22 mouse cellular contexts compared by ENCODE assay signal in genomic region chr6:33733602-33734001, GRCm38 (mm10).
DNase-seq lines count a peak whose midpoint lies in the region; ATAC-seq and TF ChIP-seq lines count a peak whose summit lies in the region.
"Had no signal": no experiment of that assay in that cellular context is flagged by ENCODE, and none has a peak within 500 bp of the region (broad histone marks: within the 10 kb centered on the region; RNA-seq: fewer than 3 reads in every experiment).

No protein-coding gene starts in this region.

- no peak overlapping the region for H3K4me2 ChIP-seq in forebrain, embryonic 13.5 days
- H3K4me2 ChIP-seq in forebrain, embryonic 14.5 days (ENCODE audit: low read length), result no peak overlapping the region
- no peak overlapping the region for H3K4me2 ChIP-seq in neural tube, embryonic 14.5 days (ENCODE audit: low read depth, low read length)
- H3K4me2 ChIP-seq: embryonic facial prominence, embryonic 15.5 days; heart, embryonic 13.5 days had no signal

- no peak overlapping the region for H3K4me3 ChIP-seq in forebrain, embryonic 13.5 days
- no peak overlapping the region for H3K4me3 ChIP-seq in forebrain, embryonic 10.5 days
- H3K4me3 ChIP-seq in layer of hippocampus, adult 2 months, result no peak overlapping the region
- no peak overlapping the region for H3K4me3 ChIP-seq in forebrain, embryonic 14.5 days (ENCODE audit: low read depth, low read length)
- no peak overlapping the region for H3K4me3 ChIP-seq in neural tube, embryonic 14.5 days (ENCODE audit: low read depth, low read length)
- H3K4me3 ChIP-seq: embryonic facial prominence, embryonic 15.5 days; erythroblast, embryonic 14.5 days; heart, embryonic 13.5 days had no signal

- no peaks in the 10 kb centered on the region for H3K36me3 ChIP-seq in forebrain, embryonic 13.5 days (ENCODE audit: poor library complexity, severe bottlenecking)
- H3K36me3 ChIP-seq in forebrain, embryonic 10.5 days (replicated peaks), result no peaks in the 10 kb centered on the region
- H3K36me3 ChIP-seq in forebrain, embryonic 14.5 days (ENCODE audit: control insufficient read depth, insufficient read depth, low read length), result no peaks in the 10 kb centered on the region
- H3K36me3 ChIP-seq in neural tube, embryonic 14.5 days (ENCODE audit: control insufficient read depth, insufficient read depth, low read length), result no peaks in the 10 kb centered on the region
- H3K36me3 ChIP-seq: embryonic facial prominence, embryonic 15.5 days; heart, embryonic 13.5 days had no signal

- ATAC-seq in forebrain, embryonic 13.5 days, result peak; percentile 57
- peak; percentile 61 for ATAC-seq in forebrain, embryonic 14.5 days
- peak; percentile 38 for ATAC-seq in neural tube, embryonic 14.5 days (ENCODE audit: low read depth)
- ATAC-seq: hindbrain, embryonic 16.5 days had no signal

- no peak for DNase-seq in forebrain, embryonic 10.5 days (ENCODE audit: extremely low spot score, low spot score)
- no peak for DNase-seq in layer of hippocampus, adult 2 months (ENCODE audit: low spot score in 2 of 2)
- no peak for DNase-seq in layer of hippocampus, adult 9-10 months (ENCODE audit: low spot score)
- peak; percentile 63 for DNase-seq in forebrain, embryonic 14.5 days (ENCODE audit: low spot score)
- no peak for DNase-seq in Muller cell, postnatal 12 days (ENCODE audit: inconsistent ontology term)
- DNase-seq in left cerebral cortex, adult 9 months (ENCODE audit: low spot score in 2 of 2), result no peak
- DNase-seq: adrenal gland, adult 2 months; adrenal gland, postnatal 25 days; cerebellum, adult 8-10 months; cerebellum, postnatal 14 days; embryo, embryonic 11 days; gastrocnemius, postnatal 36 days; heart, adult 11 months; heart, postnatal 36 days; kidney, adult 11 months had no signal

- H3K9ac ChIP-seq in forebrain, embryonic 13.5 days, result no peak overlapping the region
- H3K9ac ChIP-seq in forebrain, embryonic 14.5 days (ENCODE audit: low read length), result no peak overlapping the region
- no peak overlapping the region for H3K9ac ChIP-seq in neural tube, embryonic 14.5 days (replicated peaks; ENCODE audit: low read depth, low read length)
- H3K9ac ChIP-seq: embryonic facial prominence, embryonic 15.5 days; heart, embryonic 13.5 days had no signal

- H3K9me3 ChIP-seq in forebrain, embryonic 13.5 days (replicated peaks), result no peaks in the 10 kb centered on the region
- no peaks in the 10 kb centered on the region for H3K9me3 ChIP-seq in forebrain, embryonic 10.5 days
- H3K9me3 ChIP-seq in forebrain, embryonic 14.5 days (replicated peaks; ENCODE audit: control insufficient read depth, low read length), result no peaks in the 10 kb centered on the region
- H3K9me3 ChIP-seq in neural tube, embryonic 14.5 days (ENCODE audit: control insufficient read depth, low read length), result no peaks in the 10 kb centered on the region
- H3K9me3 ChIP-seq: embryonic facial prominence, embryonic 15.5 days; heart, embryonic 13.5 days had no signal

- no peaks in the 10 kb centered on the region for H3K27me3 ChIP-seq in forebrain, embryonic 13.5 days
- no peaks in the 10 kb centered on the region; the same call in 1 of the 2 replicates for H3K27me3 ChIP-seq in forebrain, embryonic 10.5 days (ENCODE audit: poor library complexity, severe bottlenecking)
- H3K27me3 ChIP-seq in forebrain, embryonic 14.5 days (replicated peaks; ENCODE audit: control insufficient read depth, insufficient read depth, low read length), result no peaks in the 10 kb centered on the region
- H3K27me3 ChIP-seq in neural tube, embryonic 14.5 days (ENCODE audit: control insufficient read depth, insufficient read depth, low read length), result no peaks in the 10 kb centered on the region
- H3K27me3 ChIP-seq: CH12.LX; embryonic facial prominence, embryonic 15.5 days; heart, embryonic 13.5 days had no signal

- no peak for TF ChIP-seq CTCF in layer of hippocampus, adult 2 months (conservative IDR thresholded peaks at IDR 0.05)

- 0 out of 2 replicates have a peak overlapping the region, but pooled peaks have one; percentile 63 for H3K27ac ChIP-seq in forebrain, embryonic 13.5 days
- H3K27ac ChIP-seq in forebrain, embryonic 10.5 days, result no peak overlapping the region
- peak overlapping the region; percentile 56; the same call in 1 of the 2 replicates for H3K27ac ChIP-seq in layer of hippocampus, adult 2 months
- H3K27ac ChIP-seq in forebrain, embryonic 14.5 days (ENCODE audit: low read depth, low read length), result peak overlapping the region; percentile 71; the same call in 1 of the 2 replicates
- peak overlapping the region; percentile 40; the same call in 1 of the 2 replicates for H3K27ac ChIP-seq in neural tube, embryonic 14.5 days (ENCODE audit: low read depth, low read length)
- H3K27ac ChIP-seq: embryonic facial prominence, embryonic 15.5 days; heart, embryonic 13.5 days had no signal

- H3K4me1 ChIP-seq in forebrain, embryonic 13.5 days, result peaks cover 36% of the 10 kb centered on the region
- peaks cover 17% of the 10 kb centered on the region for H3K4me1 ChIP-seq in forebrain, embryonic 10.5 days
- H3K4me1 ChIP-seq in forebrain, embryonic 14.5 days (ENCODE audit: control insufficient read depth, insufficient read depth, low read length), result peaks cover 12% of the 10 kb centered on the region
- peaks cover 3% of the 10 kb centered on the region; the same call in 1 of the 2 replicates for H3K4me1 ChIP-seq in neural tube, embryonic 14.5 days (ENCODE audit: control insufficient read depth, insufficient read depth, low read length)
- H3K4me1 ChIP-seq: embryonic facial prominence, embryonic 15.5 days; heart, embryonic 13.5 days had no signal
